Mouse (Mus musculus) cortical plate, adult 2 months (tissue): Measurements from ENCODE around the gene Baz2b.

Source experiments
- CTCF ChIP-seq: fragments of 200-500 bp; IDR thresholded peaks from 2 replicates; pipeline ENCODE4 v1.5.1; 2011; ENCODE audit warnings: mild to moderate bottlenecking, control low read depth, low read length; ENCODE audit not compliant: insufficient read depth; ENCODE audit errors: extremely low read depth
- POLR2A ChIP-seq: fragments of 200-500 bp; IDR thresholded peaks from 2 replicates; pipeline ENCODE4 v1.6.1; 2011; ENCODE audit warnings: mild to moderate bottlenecking, low read length, control low read depth; ENCODE audit not compliant: insufficient read depth; ENCODE audit errors: extremely low read depth

- no peak for TF ChIP-seq CTCF
- no peak for TF ChIP-seq POLR2A
These were observed 76.6 kb downstream of the Baz2b start for GRCm38 (mm10) chr2:60133072-60133471.
